Mouse (Mus musculus) heart, adult 2 months (tissue): ENCODE results near the gene Slc27a1. TPM values are rescaled to one million over a fixed set of nuclear protein-coding genes. Genes with fewer than 3 reads are reported as not detected.

ENCODE experiments used
- DNase-seq, 2 experiments: peaks; one replicate each; pipeline ENCODE4 v3.0.0; 2021
- H3K27ac ChIP-seq: fragments of 200-600 bp; 2 replicates; pipeline ENCODE4 v1.8.1; 2022
- H3K27me3 ChIP-seq: fragments of 200-500 bp; 2 replicates; pipeline ENCODE4 v1.6.1; 2012; ENCODE audit warnings: mild to moderate bottlenecking, low read length, inconsistent platforms, mixed read lengths; ENCODE audit not compliant: control insufficient read depth, insufficient read depth
- H3K36me3 ChIP-seq: fragments of 200-500 bp; 2 replicates; pipeline ENCODE4 v1.6.1; 2012; ENCODE audit warnings: low read length, inconsistent platforms; ENCODE audit not compliant: control insufficient read depth, insufficient read depth
- H3K4me1 ChIP-seq: fragments of 200-500 bp; 2 replicates; pipeline ENCODE4 v1.6.1; 2011; ENCODE audit warnings: low read length; ENCODE audit not compliant: control insufficient read depth, insufficient read depth
- H3K4me3 ChIP-seq: fragments of 200-600 bp; 2 replicates; pipeline ENCODE4 v1.8.1; 2022
- H3K79me2 ChIP-seq: fragments of 200-500 bp; replicated peaks from 2 replicates; pipeline ENCODE4 v1.6.1; 2012; ENCODE audit warnings: mild to moderate bottlenecking, inconsistent platforms, low read length, moderate library complexity, mixed read lengths; ENCODE audit not compliant: control insufficient read depth, insufficient read depth
- H3K9ac ChIP-seq: fragments of 200-500 bp; 2 replicates; pipeline ENCODE4 v1.6.1; 2012; ENCODE audit warnings: low read depth, mild to moderate bottlenecking, control low read depth, inconsistent platforms, low read length, mixed read lengths
- CTCF ChIP-seq: fragments of 200-600 bp; IDR thresholded peaks from 2 replicates; pipeline ENCODE4 v1.8.1; 2022; ENCODE audit warnings: antibody characterized with exemption, mild to moderate bottlenecking, moderate library complexity
- EP300 ChIP-seq: fragments of 200-500 bp; IDR thresholded peaks from 2 replicates; pipeline ENCODE4 v1.6.1; 2011; ENCODE audit warnings: low read depth, low read length, control low read depth; ENCODE audit not compliant: insufficient read depth
- POLR2A ChIP-seq: fragments of 200-500 bp; IDR thresholded peaks from 2 replicates; pipeline ENCODE4 v1.6.1; 2011; ENCODE audit warnings: mild to moderate bottlenecking, low read depth, low read length, control low read depth; ENCODE audit not compliant: insufficient read depth
- whole genome bisulfite sequencing: fragments of 180-500 bp; shearing (Covaris S2); methylation state at CpG from one replicate; pipeline ENCODE4 v1.1.7; 2018; 5-methylcytosine and 5-hydroxymethylcytosine counted together
- intact Hi-C: fragments of 180-260 bp; cut with DNase I; formaldehyde crosslinking; loops from one replicate; pipeline ENCODE4 v1.15.1; 2025
- polyA plus RNA-seq: library from polyadenylated mRNA; depleted of rRNA; stranded (reverse); fragments of >200 nt; gene quantifications from 2 replicates; pipeline ENCODE4 v1.2.3, GENCODE M21; 2012
- total RNA-seq, 2 experiments: library from RNA; stranded (reverse); gene quantifications; 2 replicates each; pipeline ENCODE4 v1.2.3; 2021

The Slc27a1 gene
- total and polyA plus RNA-seq, 3 experiments, result 159 to 227 (median 191) TPM

GRCm38 (mm10) chr8:71537028-71537867 is 31.4 kb upstream of the Slc27a1 start, which contains the start of gene Bst2:
Gene Bst2, minus strand, starts transcription at chr8:71537456.
- 3% methylated on average over 37 of the region's 37 CpGs for WGBS
- Histone ChIP-seq H3K9ac (peak within 1 kb of the TSS; percentile 78), H3K4me3 (peak within 1 kb of the TSS; percentile 80), H3K27ac (peak within 1 kb of the TSS; percentile 95), H3K27me3 (no peaks in the 10 kb centered on the region), H3K79me2 (no peaks in the 10 kb centered on the region), H3K4me1 (peaks cover 5% of the 10 kb centered on the region; the same call in 1 of the 2 replicates), H3K36me3 (no peaks in the 10 kb centered on the region)
- TF ChIP-seq POLR2A (peak; percentile 76), EP300 (0 out of 2 replicates have a peak, but pooled peaks have one; percentile 30), CTCF (peak; percentile 12; the same call in 1 of the 2 replicates)
- intact Hi-C loops, result no loop called here
- DNase-seq, result peak; percentile 89 to 93

GRCm38 (mm10) chr8:71542632-71543343 is 25.9 kb upstream of the Slc27a1 start, which contains the start of gene Mvb12a:
Gene Mvb12a, plus strand, starts transcription at chr8:71542922.
- Histone ChIP-seq H3K36me3 (no peaks in the 10 kb centered on the region), H3K4me1 (peaks cover 7% of the 10 kb centered on the region), H3K4me3 (peak within 1 kb of the TSS; percentile 85), H3K9ac (peak within 1 kb of the TSS; percentile 75), H3K79me2 (no peaks in the 10 kb centered on the region), H3K27ac (peak within 1 kb of the TSS; percentile 85), H3K27me3 (no peaks in the 10 kb centered on the region)
- WGBS, result under 1% methylated on average over 55 of the region's 55 CpGs
- TF ChIP-seq POLR2A, result peak; percentile 74
- TF ChIP-seq EP300, result no peak
- DNase-seq, result peak; percentile 95 to 97
- intact Hi-C loops, result no loop called here

DNA sequence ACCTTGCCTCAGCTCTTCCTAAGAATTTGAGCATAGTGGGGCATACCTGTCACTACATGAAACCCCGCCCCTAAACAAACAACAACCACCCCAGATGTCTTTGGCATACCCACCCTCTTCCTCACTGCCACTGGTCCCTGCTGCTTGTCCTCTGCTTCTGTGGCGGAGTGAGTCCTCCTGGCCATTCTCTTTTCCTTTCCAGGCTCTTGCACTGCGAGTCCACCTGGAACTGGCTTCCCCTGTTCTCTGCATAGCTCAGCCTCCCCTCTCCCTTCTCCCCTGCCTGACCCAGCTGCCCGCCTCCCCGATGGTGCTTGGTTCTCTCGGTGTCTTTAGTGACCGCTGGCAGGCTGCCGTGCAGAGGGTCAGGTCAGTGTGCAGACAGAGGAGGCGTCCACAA is 24.9 kb upstream of the Slc27a1 start:
- no peak overlapping the region for H3K27ac ChIP-seq
- DNase-seq, result no peak
- H3K27me3 ChIP-seq, result no peaks in the 10 kb centered on the region
- intact Hi-C loops, result no loop called here
- peak overlapping the region; percentile 85 for H3K4me3 ChIP-seq
- 82% methylated on average over 9 of the region's 9 CpGs for WGBS
- H3K36me3 ChIP-seq, result no peaks in the 10 kb centered on the region
- H3K79me2 ChIP-seq, result no peaks in the 10 kb centered on the region
- H3K4me1 ChIP-seq, result peaks cover 4% of the 10 kb centered on the region
- no peak for TF ChIP-seq POLR2A
- no peak for TF ChIP-seq EP300
- no peak for TF ChIP-seq CTCF
- H3K9ac ChIP-seq, result no peak overlapping the region

DNA sequence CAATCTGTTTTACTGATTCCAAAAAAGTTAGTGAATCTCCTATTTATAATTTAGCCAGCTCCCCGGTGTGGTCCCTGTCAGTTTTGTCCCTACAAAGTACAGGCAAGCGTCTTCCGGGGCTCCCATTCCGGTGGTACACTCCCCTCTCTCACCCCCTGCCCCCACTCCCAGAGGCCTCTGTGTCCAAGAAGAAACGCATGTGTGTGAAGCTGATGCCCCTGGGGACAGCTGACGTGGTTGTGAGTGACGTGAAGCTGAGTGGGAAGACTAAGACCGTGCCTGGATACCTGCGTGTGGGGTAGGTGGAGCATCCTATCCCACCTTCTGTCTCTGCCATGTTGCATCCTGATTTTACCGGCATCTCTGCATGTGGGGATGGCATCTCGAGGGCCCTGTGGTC is 23.6 kb upstream of the Slc27a1 start:
- no peak overlapping the region for H3K4me3 ChIP-seq
- 91% methylated on average over 11 of the region's 11 CpGs for WGBS

GRCm38 (mm10) chr8:71547590-71547989 is 21.1 kb upstream of the Slc27a1 start:
- DNase-seq, result no peak
- Histone ChIP-seq H3K27me3 (no peaks in the 10 kb centered on the region), H3K4me3 (no peak overlapping the region), H3K4me1 (peaks cover 4% of the 10 kb centered on the region), H3K27ac (no peak overlapping the region), H3K9ac (no peak overlapping the region), H3K79me2 (no peaks in the 10 kb centered on the region), H3K36me3 (no peaks in the 10 kb centered on the region)
- no peak for TF ChIP-seq POLR2A
- no peak for TF ChIP-seq EP300
- no peak for TF ChIP-seq CTCF
- 93% methylated on average over 7 of the region's 7 CpGs for WGBS
- intact Hi-C loops, result no loop called here

More for the DNA sequence above, 23.6 kb upstream of the Slc27a1 start:
- Histone ChIP-seq H3K27me3 (no peaks in the 10 kb centered on the region), H3K36me3 (no peaks in the 10 kb centered on the region), H3K4me1 (peaks cover 4% of the 10 kb centered on the region), H3K79me2 (no peaks in the 10 kb centered on the region), H3K27ac (no peak overlapping the region), H3K9ac (no peak overlapping the region)
- DNase-seq, result no peak
- TF ChIP-seq CTCF (no peak), POLR2A (no peak), EP300 (no peak)
- intact Hi-C loops, result no loop called here
